Mouse (Mus musculus): Measurements from ENCODE around the gene Znfx1. TPM values are rescaled to one million over a fixed set of nuclear protein-coding genes. Genes with fewer than 3 reads are reported as not detected.

Gene Znfx1
- polyA plus RNA-seq, 1 experiment from 2014 or later = 6.2 TPM

DNA sequence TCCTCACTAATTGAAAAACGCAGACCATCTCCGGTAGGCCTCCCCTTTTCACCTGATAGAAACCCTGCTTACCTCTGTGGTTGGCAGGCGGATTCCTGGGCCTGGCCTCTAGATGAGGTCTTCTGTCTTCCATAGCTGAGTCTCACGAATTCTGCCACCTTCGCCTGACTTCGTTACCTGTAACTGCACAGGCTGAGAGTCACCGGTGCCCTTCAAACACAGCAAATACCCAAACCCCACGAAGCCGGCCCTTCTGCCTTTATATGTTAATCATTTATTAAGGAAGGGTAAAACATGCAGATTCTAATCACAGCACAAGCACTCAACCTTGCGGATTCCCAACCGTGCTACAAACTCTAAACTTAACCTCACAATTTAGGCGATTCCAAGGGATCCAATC, 2.9 kb downstream of the Znfx1 start:
- peaks cover 14% of the 10 kb centered on the region for H3K4me1 ChIP-seq (ENCODE audit: control insufficient read depth, insufficient read depth, low read length)
- H3K9ac ChIP-seq (ENCODE audit: low read length) = peak overlapping the region; percentile 15; the same call in 1 of the 2 replicates
- no peaks in the 10 kb centered on the region for H3K27me3 ChIP-seq (ENCODE audit: control insufficient read depth, insufficient read depth, low read length)
- no peak overlapping the region for H3K27ac ChIP-seq (ENCODE audit: low read depth, low read length)
- peaks cover 9% of the 10 kb centered on the region for H3K36me3 ChIP-seq (ENCODE audit: control insufficient read depth, insufficient read depth, low read length)
- WGBS = 70% methylated on average over 12 of the region's 12 CpGs
- H3K4me2 ChIP-seq (ENCODE audit: low read depth) = no peak overlapping the region
- no peak overlapping the region for H3K4me3 ChIP-seq (ENCODE audit: low read depth, low read length)
- H3K9me3 ChIP-seq (ENCODE audit: control insufficient read depth, low read length) = no peaks in the 10 kb centered on the region
- ATAC-seq (ENCODE audit: insufficient read depth, low FRiP score, low TSS enrichment) (no peak), DNase-seq (ENCODE audit: low spot score) (no peak)

DNA sequence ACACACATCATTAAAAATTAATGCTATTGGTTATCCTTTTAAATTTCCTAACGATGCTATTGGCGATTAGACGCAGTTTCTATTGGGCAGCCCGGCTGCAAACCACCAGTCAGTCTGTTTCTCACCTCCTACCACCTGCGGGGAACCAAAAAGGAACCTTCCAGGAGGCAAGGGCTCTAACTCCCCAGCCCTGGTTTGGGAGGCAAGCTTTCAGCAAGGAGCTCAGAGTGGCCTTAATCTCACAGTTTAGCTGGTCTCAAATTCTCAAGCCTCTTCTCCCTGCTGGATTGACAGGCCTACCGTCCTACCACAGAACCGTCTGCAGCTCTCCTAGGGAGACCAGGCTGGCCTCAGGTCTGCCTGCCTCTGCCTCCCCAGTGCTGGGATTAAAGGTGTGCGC, 3.3 kb downstream of the Znfx1 start:
- H3K27me3 ChIP-seq (ENCODE audit: control insufficient read depth, insufficient read depth, low read length) = no peaks in the 10 kb centered on the region
- ATAC-seq (ENCODE audit: insufficient read depth, low FRiP score, low TSS enrichment) (no peak), DNase-seq (ENCODE audit: low spot score) (no peak)
- WGBS = 45% methylated on average over 8 of the region's 8 CpGs
- H3K4me2 ChIP-seq (ENCODE audit: low read depth) = no peak overlapping the region
- no peaks in the 10 kb centered on the region for H3K9me3 ChIP-seq (ENCODE audit: control insufficient read depth, low read length)
- H3K27ac ChIP-seq (ENCODE audit: low read depth, low read length) = no peak overlapping the region
- peaks cover 9% of the 10 kb centered on the region for H3K36me3 ChIP-seq (ENCODE audit: control insufficient read depth, insufficient read depth, low read length)
- peak overlapping the region; percentile 15; the same call in 1 of the 2 replicates for H3K9ac ChIP-seq (ENCODE audit: low read length)
- peaks cover 9% of the 10 kb centered on the region for H3K4me1 ChIP-seq (ENCODE audit: control insufficient read depth, insufficient read depth, low read length)
- H3K4me3 ChIP-seq (ENCODE audit: low read depth, low read length) = no peak overlapping the region

DNA sequence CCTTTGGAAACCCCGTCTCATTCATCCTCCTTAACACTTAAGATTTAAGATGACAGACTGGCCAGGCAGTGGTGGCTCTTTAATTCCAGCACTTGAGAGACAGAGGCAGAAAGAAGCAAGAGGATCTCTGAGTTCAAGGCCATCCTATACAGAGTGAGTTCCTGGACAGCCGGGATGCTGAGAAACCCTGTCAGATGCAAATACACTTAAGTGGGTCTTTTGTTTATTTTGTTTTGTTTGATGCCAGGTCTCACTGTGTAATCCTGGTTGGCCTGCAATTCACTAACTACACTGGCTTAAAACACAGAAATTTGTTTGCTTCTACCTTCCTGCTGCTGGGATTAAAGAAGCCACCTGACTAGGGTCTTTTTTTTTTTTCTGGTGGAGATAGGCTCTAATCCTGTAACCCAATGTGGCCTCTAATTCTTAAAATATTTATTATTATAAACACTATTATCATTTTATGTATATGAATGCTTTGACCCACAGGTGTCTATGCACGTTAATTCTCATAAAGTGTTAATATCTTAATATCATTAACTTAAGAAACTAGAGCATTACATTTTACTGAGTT, 3.9 kb downstream of the Znfx1 start:
- Histone ChIP-seq H3K27ac (ENCODE audit: low read depth, low read length) (no peak overlapping the region), H3K4me3 (ENCODE audit: low read depth, low read length) (no peak overlapping the region), H3K9ac (ENCODE audit: low read length) (no peak overlapping the region), H3K36me3 (ENCODE audit: control insufficient read depth, insufficient read depth, low read length) (peaks cover 9% of the 10 kb centered on the region), H3K4me2 (ENCODE audit: low read depth) (no peak overlapping the region), H3K4me1 (ENCODE audit: control insufficient read depth, insufficient read depth, low read length) (peaks cover 9% of the 10 kb centered on the region), H3K9me3 (ENCODE audit: control insufficient read depth, low read length) (no peaks in the 10 kb centered on the region), H3K27me3 (ENCODE audit: control insufficient read depth, insufficient read depth, low read length) (no peaks in the 10 kb centered on the region)
- WGBS = 54% methylated on average over 3 of the region's 3 CpGs
- no peak for ATAC-seq (ENCODE audit: insufficient read depth, low FRiP score, low TSS enrichment)
- DNase-seq (ENCODE audit: low spot score) = no peak

DNA sequence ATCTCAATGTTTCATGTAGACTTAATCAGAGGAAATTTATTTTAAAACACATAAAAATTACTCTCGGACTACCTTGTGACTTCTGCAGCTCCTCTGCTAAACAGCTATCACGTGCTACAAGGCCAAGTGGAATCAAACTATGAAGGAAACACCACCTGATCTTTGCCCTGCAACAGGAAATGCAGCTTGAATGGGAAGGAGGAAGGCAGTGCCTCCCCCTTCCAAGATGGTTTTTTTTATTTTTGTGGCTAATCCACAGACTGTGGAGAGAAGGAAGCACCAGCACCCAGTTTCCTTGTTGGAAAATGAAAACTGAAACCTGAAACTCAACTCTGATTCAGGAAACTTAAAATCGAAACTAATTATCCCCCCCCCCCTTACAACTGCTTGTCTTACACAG, 4.6 kb downstream of the Znfx1 start:
- H3K4me1 ChIP-seq (ENCODE audit: control insufficient read depth, insufficient read depth, low read length) = peaks cover 9% of the 10 kb centered on the region
- no peak for DNase-seq (ENCODE audit: low spot score)
- no peak overlapping the region for H3K27ac ChIP-seq (ENCODE audit: low read depth, low read length)
- 72% methylated on average over 3 of the region's 3 CpGs for WGBS
- no peaks in the 10 kb centered on the region for H3K9me3 ChIP-seq (ENCODE audit: control insufficient read depth, low read length)
- H3K36me3 ChIP-seq (ENCODE audit: control insufficient read depth, insufficient read depth, low read length) = peaks cover 9% of the 10 kb centered on the region
- H3K27me3 ChIP-seq (ENCODE audit: control insufficient read depth, insufficient read depth, low read length) = no peaks in the 10 kb centered on the region
- no peak overlapping the region for H3K4me3 ChIP-seq (ENCODE audit: low read depth, low read length)
- no peak for ATAC-seq (ENCODE audit: insufficient read depth, low FRiP score, low TSS enrichment)
- H3K4me2 ChIP-seq (ENCODE audit: low read depth) = no peak overlapping the region
- H3K9ac ChIP-seq (ENCODE audit: low read length) = no peak overlapping the region

DNA sequence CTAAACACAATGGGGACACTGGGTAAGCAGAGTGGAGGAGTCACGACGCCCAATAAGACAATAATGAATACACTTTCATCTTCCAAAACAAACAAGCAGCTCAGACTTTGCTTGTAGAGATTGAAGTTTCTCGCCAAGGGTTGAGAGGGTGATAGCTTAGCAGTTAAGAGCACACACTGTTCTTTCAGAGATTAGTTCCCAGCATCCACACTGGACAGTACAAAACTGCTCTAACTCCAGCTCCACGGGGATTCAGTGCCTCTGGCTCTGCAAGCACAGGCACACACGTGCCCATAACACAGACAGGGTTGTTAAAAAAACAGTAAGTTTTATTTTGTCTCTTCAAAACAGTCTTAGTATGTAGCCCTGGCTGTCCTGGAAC, 5.9 kb downstream of the Znfx1 start:
- ATAC-seq (ENCODE audit: insufficient read depth, low FRiP score, low TSS enrichment) = no peak
- H3K36me3 ChIP-seq (ENCODE audit: control insufficient read depth, insufficient read depth, low read length) = peaks cover 9% of the 10 kb centered on the region
- WGBS = 87% methylated on average over 5 of the region's 5 CpGs

DNA sequence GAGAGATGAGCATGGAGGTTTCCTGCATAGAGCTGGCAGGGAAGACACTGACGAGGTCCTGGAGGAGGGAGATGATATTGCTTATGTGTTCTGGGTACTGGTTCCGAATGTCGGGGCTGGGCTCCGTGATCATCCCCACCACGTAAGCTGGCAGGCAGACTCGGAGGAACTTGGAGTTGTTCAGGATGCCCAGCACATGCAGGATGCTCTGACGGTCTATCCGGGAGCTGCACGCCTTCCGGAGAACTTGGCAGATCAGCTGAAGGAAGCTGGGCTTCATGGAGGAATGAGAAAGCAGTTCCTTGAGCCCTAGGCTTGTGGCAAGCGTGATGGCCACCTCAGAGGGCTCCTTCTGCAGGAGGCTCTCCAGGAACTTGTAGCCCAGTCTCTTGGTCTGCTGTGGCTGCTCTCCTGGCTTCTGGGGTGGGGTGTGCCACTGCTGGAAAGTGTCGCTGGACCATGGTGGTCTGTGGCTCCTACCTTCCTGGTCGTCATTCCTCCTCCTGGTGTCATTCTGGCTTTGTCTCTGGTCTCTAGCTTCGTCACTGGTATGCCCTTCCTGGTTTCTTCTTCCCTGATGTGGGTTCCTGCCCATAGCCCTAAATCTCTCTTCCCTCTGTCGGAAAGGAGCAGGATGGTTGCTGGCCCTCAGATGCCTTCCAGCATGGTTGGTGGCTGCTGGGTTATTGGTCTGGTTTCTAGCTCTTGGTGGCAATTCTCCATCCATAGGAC, 6.4 kb downstream of the Znfx1 start:
- Histone ChIP-seq H3K4me2 (ENCODE audit: low read depth) (no peak overlapping the region), H3K9ac (ENCODE audit: low read length) (no peak overlapping the region), H3K27ac (ENCODE audit: low read depth, low read length) (no peak overlapping the region), H3K4me1 (ENCODE audit: control insufficient read depth, insufficient read depth, low read length) (peaks cover 4% of the 10 kb centered on the region), H3K4me3 (ENCODE audit: low read depth, low read length) (no peak overlapping the region), H3K9me3 (ENCODE audit: control insufficient read depth, low read length) (no peaks in the 10 kb centered on the region), H3K36me3 (ENCODE audit: control insufficient read depth, insufficient read depth, low read length) (peaks cover 9% of the 10 kb centered on the region), H3K27me3 (ENCODE audit: control insufficient read depth, insufficient read depth, low read length) (no peaks in the 10 kb centered on the region)
- 95% methylated on average over 15 of the region's 15 CpGs for WGBS
- no peak for ATAC-seq (ENCODE audit: insufficient read depth, low FRiP score, low TSS enrichment)
- DNase-seq (ENCODE audit: low spot score) = no peak

More for the DNA sequence above, 5.9 kb downstream of the Znfx1 start:
- peaks cover 9% of the 10 kb centered on the region for H3K4me1 ChIP-seq (ENCODE audit: control insufficient read depth, insufficient read depth, low read length)
- no peak overlapping the region for H3K4me3 ChIP-seq (ENCODE audit: low read depth, low read length)
- H3K9ac ChIP-seq (ENCODE audit: low read length) = no peak overlapping the region
- DNase-seq (ENCODE audit: low spot score) = no peak
- H3K4me2 ChIP-seq (ENCODE audit: low read depth) = no peak overlapping the region
- H3K27ac ChIP-seq (ENCODE audit: low read depth, low read length) = no peak overlapping the region
- no peaks in the 10 kb centered on the region for H3K27me3 ChIP-seq (ENCODE audit: control insufficient read depth, insufficient read depth, low read length)
- no peaks in the 10 kb centered on the region for H3K9me3 ChIP-seq (ENCODE audit: control insufficient read depth, low read length)

DNA sequence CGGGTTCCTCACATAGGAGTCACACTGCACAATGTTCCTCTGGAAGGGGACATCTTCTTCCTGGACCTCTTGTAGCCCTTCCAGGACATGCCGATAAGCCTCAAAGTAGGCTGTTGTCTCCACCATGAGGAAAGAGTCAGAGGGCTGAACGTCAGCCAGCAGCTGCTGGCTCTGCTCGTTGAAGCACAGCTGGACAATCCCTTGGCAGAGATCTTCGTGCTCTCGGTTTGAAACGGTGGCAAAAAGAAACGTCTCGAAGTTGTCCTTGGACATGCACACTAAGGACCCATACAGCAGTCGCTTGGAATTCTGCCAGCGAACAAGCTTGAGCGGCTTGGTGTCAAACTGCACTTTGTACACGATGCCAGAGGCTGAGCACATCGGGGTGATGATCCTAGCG, 7.4 kb downstream of the Znfx1 start:
- no peak overlapping the region for H3K4me3 ChIP-seq (ENCODE audit: low read depth, low read length)
- 96% methylated on average over 15 of the region's 15 CpGs for WGBS
- H3K27ac ChIP-seq (ENCODE audit: low read depth, low read length) = no peak overlapping the region
- DNase-seq (ENCODE audit: low spot score) (no peak), ATAC-seq (ENCODE audit: insufficient read depth, low FRiP score, low TSS enrichment) (no peak)
- H3K4me1 ChIP-seq (ENCODE audit: control insufficient read depth, insufficient read depth, low read length) = no peaks in the 10 kb centered on the region
- peaks cover 9% of the 10 kb centered on the region for H3K36me3 ChIP-seq (ENCODE audit: control insufficient read depth, insufficient read depth, low read length)
- no peaks in the 10 kb centered on the region for H3K9me3 ChIP-seq (ENCODE audit: control insufficient read depth, low read length)
- H3K27me3 ChIP-seq (ENCODE audit: control insufficient read depth, insufficient read depth, low read length) = no peaks in the 10 kb centered on the region
- no peak overlapping the region for H3K9ac ChIP-seq (ENCODE audit: low read length)
- H3K4me2 ChIP-seq (ENCODE audit: low read depth) = no peak overlapping the region

DNA sequence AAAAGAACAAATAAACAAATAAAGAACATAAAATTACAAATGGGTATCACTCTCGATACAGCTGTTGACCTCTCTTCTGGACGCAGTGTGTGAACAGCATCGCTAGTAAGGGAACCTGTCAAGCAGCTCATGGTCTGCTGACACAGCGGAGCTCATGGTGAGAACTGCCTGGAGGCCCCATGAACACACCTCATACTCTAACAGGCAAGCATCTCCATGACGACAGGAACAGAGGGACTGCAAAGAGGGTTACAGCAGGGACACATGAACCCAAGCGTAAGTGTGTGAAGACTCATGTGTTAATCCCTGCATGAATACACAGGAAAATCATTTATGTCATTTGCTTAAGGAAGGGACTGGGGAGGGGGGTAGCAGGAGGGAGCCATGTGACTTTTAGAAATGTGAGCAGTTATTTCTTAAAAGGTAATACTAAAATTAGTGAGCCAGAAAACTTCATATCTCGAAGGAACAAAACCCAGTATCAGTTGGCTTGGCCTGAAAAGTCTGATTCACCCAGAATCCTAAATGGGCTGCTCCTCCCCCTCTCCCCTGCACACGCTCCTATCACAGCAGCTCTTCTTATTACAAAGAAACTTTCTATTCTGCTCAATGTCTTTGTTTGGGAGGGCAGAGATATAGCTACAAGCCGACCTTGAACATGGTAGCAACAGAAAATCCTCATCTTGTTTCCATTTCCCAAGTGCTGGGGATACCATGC, 9.5 kb downstream of the Znfx1 start:
- 81% methylated on average over 9 of the region's 9 CpGs for WGBS
- Histone ChIP-seq H3K4me3 (ENCODE audit: low read depth, low read length) (no peak overlapping the region), H3K9ac (ENCODE audit: low read length) (no peak overlapping the region), H3K36me3 (ENCODE audit: control insufficient read depth, insufficient read depth, low read length) (peaks cover 9% of the 10 kb centered on the region), H3K4me1 (ENCODE audit: control insufficient read depth, insufficient read depth, low read length) (no peaks in the 10 kb centered on the region), H3K27ac (ENCODE audit: low read depth, low read length) (no peak overlapping the region), H3K9me3 (ENCODE audit: control insufficient read depth, low read length) (no peaks in the 10 kb centered on the region), H3K27me3 (ENCODE audit: control insufficient read depth, insufficient read depth, low read length) (no peaks in the 10 kb centered on the region), H3K4me2 (ENCODE audit: low read depth) (no peak overlapping the region)
- ATAC-seq (ENCODE audit: insufficient read depth, low FRiP score, low TSS enrichment) (no peak), DNase-seq (ENCODE audit: low spot score) (no peak)

Measured in neural tube, embryonic 11.5 days (tissue).